Mouse (Mus musculus) heart, postnatal 25 days (tissue): Measurements from ENCODE around the gene Mmp10. TPM values are rescaled to one million over a fixed set of nuclear protein-coding genes. Genes with fewer than 3 reads are reported as not detected.

Experiments used
- total RNA-seq, 2 experiments: library from RNA; stranded (reverse); gene quantifications; 2 replicates each; pipeline ENCODE4 v1.2.3; 2021

Gene Mmp10
- total RNA-seq, 2 experiments from 2014 or later = not detected

Other genes starting within 250 kb of the Mmp10 start
- under 1 TPM; 0.26 to 0.50 TPM for gene Mmp13, start 229.8 kb upstream of the Mmp10 start, total RNA-seq
- gene Mmp12, start 158.0 kb upstream of the Mmp10 start, total RNA-seq = under 1 TPM; 0.62 to 0.70 TPM
- not detected for gene Mmp1b, start 114.3 kb upstream of the Mmp10 start, total RNA-seq
- under 1 TPM; 0.31 to 0.64 TPM for gene Mmp3, start 56.5 kb upstream of the Mmp10 start, total RNA-seq
- gene Mmp8, start 56.1 kb downstream of the Mmp10 start, total RNA-seq = not detected
- not detected for gene Mmp27, start 69.0 kb downstream of the Mmp10 start, total RNA-seq
- gene Mmp20, start 125.9 kb downstream of the Mmp10 start, total RNA-seq = not detected
- not detected for gene Mmp7, start 189.7 kb downstream of the Mmp10 start, total RNA-seq